Mouse (Mus musculus) spleen, adult 2 months (tissue): Measurements from ENCODE around the gene Vmn2r9. TPM values are rescaled to one million over a fixed set of nuclear protein-coding genes. Genes with fewer than 3 reads are reported as not detected.
"Not testable (repeated sequence)": the region's sequence is repeated elsewhere in the genome, so short reads cannot be mapped to it uniquely, and the experiment has no call there.

Experiments used
- DNase-seq, 2 experiments: peaks; one replicate each; pipeline versions ENCODE4 v3.0.0 to v3.0.0-alpha.2; 2012 to 2021; ENCODE audit warnings: low spot score in 2 of 2, low read depth in 1 of 2
- H3K27ac ChIP-seq: fragments of 200-500 bp; 2 replicates; pipeline ENCODE4 v1.5.1; 2012; ENCODE audit warnings: low read length, inconsistent platforms; ENCODE audit not compliant: insufficient read depth
- H3K27me3 ChIP-seq: fragments of 200-500 bp; 2 replicates; pipeline ENCODE4 v1.6.1; 2012; ENCODE audit warnings: mild to moderate bottlenecking, moderate library complexity, low read length, inconsistent platforms; ENCODE audit not compliant: control insufficient read depth, insufficient read depth
- H3K36me3 ChIP-seq: fragments of 200-500 bp; 2 replicates; pipeline ENCODE4 v1.6.1; 2012; ENCODE audit warnings: mild to moderate bottlenecking, low read length, inconsistent platforms; ENCODE audit not compliant: control insufficient read depth, insufficient read depth
- H3K4me1 ChIP-seq: fragments of 200-500 bp; 2 replicates; pipeline ENCODE4 v1.6.1; 2011; ENCODE audit warnings: inconsistent platforms; ENCODE audit not compliant: control insufficient read depth, insufficient read depth, insufficient read length
- H3K4me3 ChIP-seq: fragments of 200-500 bp; 2 replicates; pipeline ENCODE4 v1.5.1; 2011; ENCODE audit warnings: mild to moderate bottlenecking, inconsistent platforms; ENCODE audit not compliant: insufficient read depth, insufficient read length; ENCODE audit errors: extremely low read depth
- CTCF ChIP-seq: fragments of 200-500 bp; IDR thresholded peaks from 2 replicates; pipeline ENCODE4 v1.5.1; 2011; ENCODE audit warnings: mild to moderate bottlenecking, inconsistent platforms; ENCODE audit not compliant: insufficient read depth, insufficient read length, insufficient replicate concordance; ENCODE audit errors: extremely low read depth
- POLR2A ChIP-seq: fragments of 200-500 bp; IDR thresholded peaks from 2 replicates; pipeline ENCODE4 v1.6.1; 2011; ENCODE audit warnings: low read depth, low read length, inconsistent platforms
- WGBS: fragments of 180-500 bp; shearing (Covaris S2); methylation state at CpG from one replicate; pipeline ENCODE4 v1.1.7; 2018; 5-methylcytosine and 5-hydroxymethylcytosine counted together
- polyA plus RNA-seq: library from polyadenylated mRNA; depleted of rRNA; stranded (reverse); fragments of >200 nt; gene quantifications from 2 replicates; pipeline ENCODE4 v1.2.3, GENCODE M21; 2012; rRNA removed

The Vmn2r9 gene
- not detected in 2 replicates for polyA plus RNA-seq

DNA sequence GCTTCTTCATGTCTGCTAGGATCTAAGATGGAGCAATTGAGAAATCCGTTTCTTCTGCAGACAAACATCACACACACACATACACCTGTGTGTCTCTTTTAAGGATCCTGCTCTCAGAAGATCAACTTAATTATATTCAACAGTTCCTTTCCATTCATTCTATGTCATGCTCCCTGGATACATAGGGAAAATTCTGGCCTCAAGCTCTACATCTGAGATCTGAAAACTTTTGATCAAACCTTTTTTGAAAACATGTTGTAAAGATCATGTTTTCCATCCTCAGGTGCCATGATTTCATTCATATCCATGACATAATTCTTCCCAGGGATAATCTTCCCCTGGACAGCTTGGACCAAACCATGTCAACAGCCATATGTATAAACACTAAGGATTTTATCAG is at the start of gene Vmn2r9:
Vmn2r9 (minus strand) TSS at position 101 of the 400 bp plus-strand sequence.
- 61% methylated on average over 1 of the region's 1 CpGs for WGBS
- H3K36me3 ChIP-seq, DNase-seq, H3K27ac ChIP-seq, H3K27me3 ChIP-seq, H3K4me1 ChIP-seq, H3K4me3 ChIP-seq: not testable (repeated sequence)

DNA sequence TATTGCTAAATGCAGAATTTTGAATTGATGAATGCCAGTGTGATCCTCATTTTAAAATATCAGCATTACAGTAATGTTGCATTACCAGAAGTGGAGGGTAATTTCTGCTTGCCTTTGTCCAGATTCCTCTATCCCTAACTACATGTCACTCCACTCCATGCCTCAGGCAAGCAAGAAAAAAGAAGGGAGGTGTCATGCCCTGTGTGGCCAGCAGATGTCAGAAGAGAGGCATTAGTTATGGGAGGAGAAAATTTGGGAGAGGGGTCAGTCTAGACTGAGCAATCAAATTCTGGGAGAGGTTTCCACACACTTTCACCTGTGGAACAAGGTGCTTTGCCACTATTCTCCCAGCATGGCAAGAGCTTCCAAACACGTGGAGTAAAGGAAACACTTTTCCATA is 14.3 kb upstream of the Vmn2r9 start:
- H3K4me3 ChIP-seq, DNase-seq, H3K27ac ChIP-seq, H3K27me3 ChIP-seq, H3K4me1 ChIP-seq, H3K36me3 ChIP-seq: not testable (repeated sequence)
- WGBS: 10% methylated on average over 1 of the region's 1 CpGs

DNA sequence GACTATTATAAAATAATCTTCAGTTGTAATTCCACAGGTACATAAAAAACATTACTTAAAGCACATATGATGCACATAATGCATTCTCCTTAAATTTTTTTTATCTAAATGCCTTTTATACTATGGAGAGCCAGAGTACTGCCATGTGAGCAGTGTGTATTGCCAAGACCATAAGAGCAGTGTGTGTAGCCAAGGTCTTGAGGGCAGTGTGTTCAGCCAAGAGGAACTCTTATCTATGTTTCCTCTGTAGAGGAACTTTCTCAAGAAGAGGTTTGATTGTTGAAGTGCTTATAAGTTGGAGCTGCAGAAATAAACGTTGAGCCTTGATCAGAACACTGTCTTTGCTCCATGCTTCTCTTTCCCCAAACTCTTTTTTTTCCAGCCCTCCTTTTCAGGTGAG is 2.9 kb downstream of the Vmn2r9 start:
- TF ChIP-seq POLR2A (no peak), CTCF (no peak)
- Histone ChIP-seq H3K27ac (no peak overlapping the region), H3K27me3 (no peaks in the 10 kb centered on the region), H3K4me3 (no peak overlapping the region), H3K36me3 (no peaks in the 10 kb centered on the region), H3K4me1 (no peaks in the 10 kb centered on the region)
- WGBS: 30% methylated on average over 1 of the region's 1 CpGs
- no peak for DNase-seq

DNA sequence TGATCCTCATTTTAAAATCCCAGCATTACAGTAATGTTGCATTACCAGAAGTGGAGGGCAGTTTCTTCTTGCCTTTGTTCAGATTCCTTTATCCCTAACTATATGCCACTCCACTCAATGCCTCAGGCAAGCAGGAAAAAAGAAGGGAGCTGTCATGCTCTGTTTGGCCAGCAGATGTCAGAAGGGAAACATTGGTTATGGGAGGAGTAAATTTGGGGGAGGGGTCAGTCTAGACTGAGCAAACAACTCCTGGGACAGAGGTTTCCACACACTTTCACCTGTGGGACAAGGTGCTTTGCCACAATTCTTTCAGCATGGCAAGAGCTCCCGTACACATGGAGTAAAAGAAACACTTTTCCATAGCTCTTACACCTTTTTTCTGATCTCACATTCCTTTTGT is 16.2 kb downstream of the Vmn2r9 start:
- no peaks in the 10 kb centered on the region for H3K36me3 ChIP-seq
- no peak overlapping the region for H3K4me3 ChIP-seq
- no peaks in the 10 kb centered on the region for H3K4me1 ChIP-seq
- no peak for TF ChIP-seq POLR2A
- TF ChIP-seq CTCF: no peak
- no peak for DNase-seq
- H3K27me3 ChIP-seq: no peaks in the 10 kb centered on the region
- H3K27ac ChIP-seq: no peak overlapping the region
- 73% methylated on average over 1 of the region's 1 CpGs for WGBS

DNA sequence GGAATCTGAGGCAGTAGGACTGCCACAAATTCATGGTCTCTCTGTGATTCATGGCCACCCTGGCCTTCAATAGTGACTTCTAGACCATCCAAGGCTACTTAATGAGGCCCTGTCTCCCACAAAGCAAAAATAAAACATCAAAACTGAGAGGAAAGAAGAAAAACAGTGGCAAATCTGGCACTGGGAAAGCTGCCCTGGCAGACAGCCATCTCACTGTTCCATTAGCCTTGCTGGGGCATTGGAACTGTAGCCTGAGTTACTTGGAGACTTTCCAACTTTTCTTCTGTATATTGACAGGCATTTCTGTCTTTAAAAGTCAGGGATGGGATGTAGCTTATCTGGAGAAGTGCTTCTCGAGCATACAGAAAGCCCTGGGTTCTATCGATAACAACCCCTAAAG is 29.1 kb downstream of the Vmn2r9 start:
- no peak for DNase-seq
- H3K4me1 ChIP-seq: no peaks in the 10 kb centered on the region

DNA sequence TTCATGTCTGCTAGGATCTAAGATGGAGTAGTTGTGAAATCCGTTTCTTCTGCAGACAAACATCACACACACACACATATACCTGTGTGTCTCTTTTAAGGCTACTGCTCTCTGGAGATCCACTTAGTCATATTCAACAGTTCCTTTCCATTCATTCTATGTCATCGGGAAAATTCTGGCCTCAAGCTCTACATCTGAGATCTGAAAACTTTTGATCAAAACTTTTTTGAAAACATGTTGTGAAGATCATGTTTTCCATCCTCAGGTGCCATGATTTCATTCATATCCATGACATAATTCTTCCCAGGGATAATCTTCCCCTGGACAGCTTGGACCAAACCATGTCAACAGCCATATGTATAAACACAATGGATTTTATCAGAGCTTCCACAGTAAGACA is 43.7 kb downstream of the Vmn2r9 start, which contains the start of gene Vmn2r8:
Vmn2r8 (minus strand) TSS at position 101 of the 400 bp plus-strand sequence.
- not testable (repeated sequence) for H3K36me3 ChIP-seq, H3K27me3 ChIP-seq, H3K4me1 ChIP-seq, DNase-seq, H3K27ac ChIP-seq, H3K4me3 ChIP-seq
- 74% methylated on average over 2 of the region's 2 CpGs for WGBS

More for the DNA sequence above, 29.1 kb downstream of the Vmn2r9 start:
- no peak overlapping the region for H3K27ac ChIP-seq
- 91% methylated on average over 2 of the region's 2 CpGs for WGBS
- TF ChIP-seq CTCF: no peak
- no peak for TF ChIP-seq POLR2A
- H3K4me3 ChIP-seq: no peak overlapping the region
- H3K36me3 ChIP-seq: no peaks in the 10 kb centered on the region
- no peaks in the 10 kb centered on the region for H3K27me3 ChIP-seq

DNA sequence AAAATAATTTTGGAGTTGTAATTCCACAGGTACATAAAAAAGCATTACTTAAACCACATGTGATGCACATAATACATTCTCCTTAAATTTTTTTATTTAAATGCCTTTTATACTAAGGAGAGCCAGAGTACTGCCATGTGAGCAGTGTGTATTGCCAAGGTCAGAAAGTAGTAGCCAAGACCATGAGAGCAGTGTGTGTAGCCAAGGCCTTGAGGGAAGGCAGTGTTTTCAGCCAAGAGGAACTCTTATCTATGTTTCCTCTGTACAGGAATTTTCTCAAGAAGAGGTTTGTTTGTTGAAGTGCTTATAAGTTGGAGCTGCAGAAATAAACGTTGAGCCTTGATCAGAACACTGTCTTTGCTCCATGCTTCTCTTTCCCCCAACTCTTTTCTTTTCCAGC is 48.8 kb downstream of the Vmn2r9 start:
- no peaks in the 10 kb centered on the region for H3K4me1 ChIP-seq
- no peaks in the 10 kb centered on the region for H3K36me3 ChIP-seq
- DNase-seq: no peak
- TF ChIP-seq POLR2A (no peak), CTCF (no peak)
- 38% methylated on average over 1 of the region's 1 CpGs for WGBS
- no peaks in the 10 kb centered on the region for H3K27me3 ChIP-seq
- no peak overlapping the region for H3K4me3 ChIP-seq
- H3K27ac ChIP-seq: no peak overlapping the region

DNA sequence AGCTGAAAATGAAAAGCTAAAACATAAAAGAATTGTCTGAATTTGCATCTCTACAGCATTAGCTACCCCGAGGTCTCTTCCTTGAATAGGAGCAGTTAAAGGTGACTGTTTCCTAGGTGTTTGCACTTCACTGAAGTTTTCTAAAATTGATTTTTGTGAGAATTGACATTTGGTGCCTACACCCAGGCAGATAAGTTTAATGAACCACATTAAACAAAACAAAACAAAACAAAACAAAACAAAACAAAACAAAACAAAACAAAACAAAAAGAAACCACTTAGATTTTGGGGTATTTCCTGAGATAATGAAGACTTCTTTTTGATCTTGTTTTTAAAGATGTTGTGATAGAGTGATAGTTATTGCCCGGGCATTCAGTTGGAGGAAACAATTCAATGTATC is 57.1 kb downstream of the Vmn2r9 start, which contains the start of gene Tmed11:
Tmed11 (minus strand) TSS at position 101 of the 400 bp plus-strand sequence.
- H3K4me3 ChIP-seq, H3K36me3 ChIP-seq, H3K27ac ChIP-seq, DNase-seq, H3K4me1 ChIP-seq, H3K27me3 ChIP-seq: not testable (repeated sequence)
- 64% methylated on average over 2 of the region's 2 CpGs for WGBS

DNA sequence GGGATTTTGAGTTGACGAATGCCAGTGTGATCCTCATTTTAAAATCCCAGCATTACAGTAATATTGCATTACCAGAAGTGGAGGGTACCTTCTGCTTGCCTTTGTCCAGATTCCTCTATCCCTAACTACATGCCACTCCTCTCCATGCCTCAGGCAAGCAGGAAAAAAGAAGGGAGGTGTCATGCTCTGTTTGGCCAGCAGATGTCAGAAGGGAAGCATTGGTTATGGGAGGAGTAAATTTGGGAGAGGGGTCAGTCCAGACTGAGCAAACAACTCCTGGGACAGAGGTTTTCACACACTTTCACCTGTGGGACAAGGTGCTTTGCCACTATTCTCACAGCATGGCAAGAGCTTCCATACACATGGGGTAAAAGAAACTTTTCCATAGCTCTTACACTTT is 62.0 kb downstream of the Vmn2r9 start:
- WGBS: 34% methylated on average over 1 of the region's 1 CpGs
- H3K4me3 ChIP-seq, H3K4me1 ChIP-seq, H3K27ac ChIP-seq, H3K36me3 ChIP-seq, H3K27me3 ChIP-seq, DNase-seq: not testable (repeated sequence)
